Mouse (Mus musculus): ENCODE measurements around the gene Mef2d.

Mef2d gene

GRCm38 (mm10) chr3:88177106-88177505 is 34.9 kb downstream of the Mef2d start:
- ChIA-PET POLR2A (interaction anchor here (0.6 to 3.3 kb wide), 53 partner anchors 8 to 916 kb away, joined by 3 to 21 read pairs (median 4); partner anchors contain the start of genes Cct3 (in 2 of the 4), Mef2d (in 2 of the 4), Pmf1 (in 2 of the 4) and Tsacc (in 2 of the 4)), CTCF (interaction anchor here in 3 of 4 experiments (0.6 to 2.7 kb wide), 10 partner anchors 19 to 263 kb away, joined by 3 to 11 read pairs (median 5); partner anchors contain the start of genes Bcan (in 1 of the 3) and Iqgap3 (in 1 of the 3))

- ChIA-PET POLR2A (interaction anchor here (0.6 to 3.3 kb wide), 83 partner anchors 8 to 915 kb away, joined by 3 to 21 read pairs (median 4); partner anchors contain the start of genes Cct3 (in 3 of the 4), Tsacc (in 3 of the 4), Mef2d (in 2 of the 4) and Nes (in 2 of the 4)), CTCF (interaction anchor here in 3 of 4 experiments (0.5 to 2.7 kb wide), 24 partner anchors 13 to 519 kb away, joined by 3 to 11 read pairs (median 4); partner anchors contain the start of genes Iqgap3 (in 2 of the 3), Bcan (in 1 of the 3) and Mef2d (in 1 of the 3))
Measured at GRCm38 (mm10) chr3:88177562-88178345, 35.6 kb downstream of the Mef2d start.

- ChIA-PET CTCF (interaction anchor here in 3 of 4 experiments (0.6 to 2.7 kb wide), 18 partner anchors 12 to 519 kb away, joined by 3 to 11 read pairs (median 4); partner anchors contain the start of genes Iqgap3 (in 1 of the 3) and Mef2d (in 1 of the 3)), POLR2A (interaction anchor here (0.6 to 3.3 kb wide), 64 partner anchors 9 to 408 kb away, joined by 3 to 21 read pairs (median 5); partner anchors contain the start of genes Cct3 (in 3 of the 4), Tsacc (in 3 of the 4), Mef2d (in 2 of the 4) and Nes (in 2 of the 4))
Measured at GRCm38 (mm10) chr3:88178346-88178733, 36.2 kb downstream of the Mef2d start.

DNA sequence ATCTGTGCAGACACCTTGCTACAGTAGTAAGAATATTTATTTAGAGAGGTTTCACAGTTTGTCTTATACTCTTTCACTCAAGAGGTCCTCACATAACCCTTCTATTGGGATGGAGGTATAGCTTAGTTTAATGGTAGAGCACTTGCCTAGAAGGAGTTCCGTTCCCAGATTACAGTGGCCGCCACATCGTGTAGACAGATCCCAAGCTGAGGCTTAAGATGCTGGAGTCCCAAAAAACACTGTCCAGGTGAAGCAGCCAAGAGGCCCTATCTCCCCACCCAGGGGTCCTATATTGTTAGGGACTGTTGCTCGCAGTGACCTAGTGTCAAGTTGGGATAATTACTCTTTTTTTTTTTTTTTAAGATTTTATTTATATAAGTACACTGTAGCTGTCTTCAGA is 36.8 kb downstream of the Mef2d start:
- CTCF ChIA-PET = interaction anchor here in 2 of 4 experiments (0.6 to 1.7 kb wide), 6 partner anchors 12 to 106 kb away, joined by 3 to 4 read pairs (median 4); no protein-coding TSS in a partner anchor
- POLR2A ChIA-PET = interaction anchor here in 3 of 4 experiments (0.6 to 3.3 kb wide), 26 partner anchors 9 to 248 kb away, joined by 3 to 21 read pairs (median 5); partner anchors contain the start of genes Mef2d (in 2 of the 3), Cct3 (in 1 of the 3), Iqgap3 (in 1 of the 3) and Tsacc (in 1 of the 3)

DNA sequence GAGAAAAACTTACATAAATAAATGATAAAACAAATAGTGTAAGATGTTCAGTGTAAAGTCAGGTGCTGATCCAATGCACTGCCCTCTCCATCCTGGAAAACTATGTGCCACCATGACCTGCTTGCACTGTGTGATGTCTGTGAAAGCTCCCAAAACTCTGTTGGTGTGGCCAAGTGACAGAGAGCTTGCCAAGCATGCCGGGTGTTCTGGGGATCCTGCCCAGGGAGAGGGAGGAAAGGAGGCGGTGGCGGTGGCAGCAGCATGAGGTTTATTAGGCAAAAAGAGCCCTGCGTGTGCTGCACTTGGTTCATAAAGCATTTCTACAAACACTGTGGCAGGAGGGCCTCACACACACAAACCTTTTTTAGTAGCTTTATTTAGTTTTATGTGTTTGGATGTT is 39.2 kb downstream of the Mef2d start:
- CTCF ChIA-PET = interaction anchor here in 1 of 4 experiments (1.1 kb wide), 1 partner anchor 24 kb away, joined by 3 read pairs; no protein-coding TSS in a partner anchor
- POLR2A ChIA-PET = interaction anchor here in 1 of 4 experiments (1.1 kb wide), 1 partner anchor 45 kb away, joined by 5 read pairs; no protein-coding TSS in a partner anchor

DNA sequence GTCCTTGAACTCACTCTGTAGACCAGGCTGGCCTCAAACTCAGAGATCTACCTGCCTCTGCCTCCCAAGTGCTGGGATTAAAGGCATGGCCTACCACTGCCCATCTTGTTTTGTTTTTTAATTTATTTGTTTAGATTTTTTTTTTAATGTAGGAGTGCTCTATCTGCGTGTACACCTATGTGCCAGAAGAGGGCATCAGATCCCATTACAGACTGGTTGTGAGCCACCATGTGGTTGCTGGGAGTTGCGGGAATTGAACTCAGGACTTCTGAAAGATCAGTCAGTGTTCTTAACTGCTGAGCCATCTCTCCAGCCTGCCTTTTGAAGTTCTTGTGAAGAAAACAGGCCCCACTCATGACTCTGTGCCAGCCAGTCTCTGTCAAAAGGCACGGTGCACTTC is 44.3 kb downstream of the Mef2d start:
- ChIA-PET CTCF (interaction anchor here in 2 of 4 experiments (0.7 to 7.8 kb wide), 3 partner anchors 57 to 172 kb away, joined by 3 to 85 read pairs (median 3); no protein-coding TSS in a partner anchor), POLR2A (no interaction called here)

DNA sequence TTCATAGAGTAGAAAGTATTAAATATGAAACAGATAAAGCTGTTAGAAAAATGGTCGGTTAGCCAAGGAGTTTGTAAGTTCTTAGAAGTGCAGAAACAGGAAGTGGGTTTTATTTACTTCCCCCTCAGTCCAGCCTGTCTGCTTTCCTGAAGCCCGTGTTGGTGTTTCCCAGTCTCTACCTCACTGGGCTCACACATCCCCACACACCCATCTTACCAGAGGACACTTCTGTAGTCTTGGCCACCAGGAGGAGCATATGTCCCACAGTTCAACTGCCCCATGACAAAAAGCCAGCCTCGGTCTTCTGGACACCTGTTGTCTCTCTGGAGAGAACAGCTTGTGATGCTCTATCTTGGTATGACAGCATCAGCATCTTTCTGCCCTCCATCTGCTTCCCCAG is 49.0 kb downstream of the Mef2d start:
- CTCF ChIA-PET = interaction anchor here (0.6 to 7.8 kb wide), 17 partner anchors 13 to 285 kb away, joined by 3 to 85 read pairs (median 7); no protein-coding TSS in a partner anchor
- POLR2A ChIA-PET = interaction anchor here in 2 of 4 experiments (1.0 to 3.1 kb wide), 5 partner anchors 9 to 51 kb away, joined by 3 to 16 read pairs (median 4); no protein-coding TSS in a partner anchor

DNA sequence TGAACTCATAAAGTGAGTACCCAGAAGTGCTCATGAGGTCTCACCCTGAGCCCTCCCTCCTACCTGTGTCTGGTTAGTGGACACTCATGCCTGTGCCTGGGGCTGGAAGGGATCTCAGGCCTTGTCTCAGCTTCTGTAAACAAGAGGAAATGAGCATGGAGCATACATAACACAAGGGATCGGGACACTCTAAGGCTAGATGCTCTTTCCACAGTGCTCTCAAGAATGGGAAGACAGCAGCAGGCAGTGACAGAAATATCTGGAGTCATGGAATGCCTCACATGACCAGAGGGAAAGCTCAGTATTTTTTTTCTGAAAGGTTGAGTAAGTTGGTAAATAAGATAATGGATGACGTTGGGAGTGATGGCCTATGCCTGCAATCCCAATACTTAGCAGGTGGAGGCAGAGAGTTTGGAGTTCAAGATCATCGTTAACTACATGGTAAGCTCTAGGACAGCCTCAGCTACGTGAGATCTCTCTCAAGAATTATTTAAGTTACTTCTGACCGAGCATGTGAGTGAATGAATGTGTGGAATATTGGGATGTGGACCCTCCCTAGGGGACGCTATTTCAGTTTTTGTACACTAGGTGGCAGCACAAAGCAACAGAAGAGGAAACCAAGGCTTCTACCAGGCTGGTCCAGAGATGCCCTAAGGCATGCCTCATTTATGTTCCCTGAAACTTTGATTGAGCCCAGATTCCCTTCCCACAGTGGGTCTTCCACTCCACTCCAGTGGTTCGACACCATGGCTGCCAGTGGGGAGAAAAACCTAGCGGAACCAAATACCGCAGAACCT is 49.8 kb downstream of the Mef2d start:
- CTCF ChIA-PET = interaction anchor here (0.6 to 7.8 kb wide), 28 partner anchors 11 to 284 kb away, joined by 3 to 85 read pairs (median 5); partner anchors contain the start of gene Rhbg (in 1 of the 4)

DNA sequence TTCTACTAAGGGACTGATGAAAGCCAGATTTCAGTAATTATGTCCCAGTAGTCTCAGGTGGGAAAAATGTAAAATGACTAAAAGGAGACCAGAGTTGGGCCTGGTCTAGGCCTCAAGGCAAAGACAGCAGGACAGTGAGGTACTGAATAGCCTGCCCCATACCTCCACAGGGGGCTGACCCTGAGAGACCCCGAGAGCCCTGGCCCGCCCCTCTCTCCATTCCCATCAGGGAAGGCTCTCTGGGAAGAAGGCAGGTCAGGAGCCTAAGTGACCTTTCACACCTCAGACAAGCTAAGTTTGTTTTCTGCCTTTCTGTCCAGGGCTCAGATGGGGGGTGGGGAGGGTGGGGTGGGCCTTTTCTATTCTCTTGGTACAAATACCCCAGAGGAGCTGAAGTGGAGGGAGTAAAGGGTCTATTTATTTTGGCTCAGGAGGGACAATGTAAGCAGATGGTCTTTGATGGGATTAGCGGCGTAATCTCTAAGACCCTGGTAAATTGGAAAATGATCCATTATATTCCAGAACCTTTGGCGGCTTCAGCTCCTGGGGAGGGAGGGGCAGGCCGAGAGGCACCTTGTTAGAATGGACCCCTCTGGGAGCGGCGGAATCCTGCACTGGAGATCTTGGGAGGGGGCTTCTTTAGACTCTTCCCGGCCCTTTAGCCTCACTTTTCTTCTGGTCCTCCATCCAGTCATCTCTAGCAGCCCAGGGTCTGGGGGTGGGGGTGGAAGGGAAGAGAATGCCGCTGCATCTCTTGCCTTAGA is 55.8 kb downstream of the Mef2d start:
- ChIA-PET POLR2A (interaction anchor here in 3 of 4 experiments (0.6 to 2.3 kb wide), 10 partner anchors 10 to 237 kb away, joined by 3 to 6 read pairs (median 3); no protein-coding TSS in a partner anchor), CTCF (interaction anchor here in 2 of 4 experiments (0.6 to 1.0 kb wide), 3 partner anchors 9 to 228 kb away, joined by 3 to 9 read pairs (median 3); no protein-coding TSS in a partner anchor)

More for the DNA sequence above, 49.8 kb downstream of the Mef2d start:
- POLR2A ChIA-PET = interaction anchor here in 2 of 4 experiments (0.8 to 3.1 kb wide), 13 partner anchors 9 to 218 kb away, joined by 3 to 16 read pairs (median 4); no protein-coding TSS in a partner anchor

DNA sequence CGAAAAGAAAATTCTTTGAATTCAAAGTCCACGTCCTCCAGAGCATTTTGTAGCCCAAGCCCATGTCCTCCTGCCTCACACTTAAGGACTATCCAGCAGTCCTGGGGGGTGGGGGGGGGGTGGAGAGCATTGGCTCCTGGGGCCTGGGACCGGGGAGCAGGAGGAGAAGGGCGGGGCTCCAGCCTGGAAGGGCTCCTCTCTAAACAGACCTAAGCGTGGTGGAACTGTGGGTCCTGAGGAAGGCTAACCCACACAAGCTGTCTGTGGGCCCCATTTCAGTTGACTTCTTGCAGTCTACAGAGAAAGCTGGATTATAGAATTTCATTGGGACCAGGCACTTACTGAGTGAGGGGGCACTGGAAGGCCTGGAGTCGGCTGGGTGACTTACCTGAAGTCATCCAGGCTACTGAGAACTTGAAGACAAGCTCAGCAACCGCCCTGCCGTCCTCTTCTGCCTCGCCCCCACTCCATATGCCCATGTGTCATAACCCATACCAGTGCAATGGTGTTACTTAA is 56.4 kb downstream of the Mef2d start:
- CTCF ChIA-PET = interaction anchor here in 2 of 4 experiments (0.6 to 1.0 kb wide), 2 partner anchors 9 to 229 kb away, joined by 3 to 9 read pairs; no protein-coding TSS in a partner anchor
- POLR2A ChIA-PET = interaction anchor here in 2 of 4 experiments (0.8 to 2.3 kb wide), 7 partner anchors 9 to 238 kb away, joined by 3 to 7 read pairs (median 3); no protein-coding TSS in a partner anchor

GRCm38 (mm10) chr3:88199541-88200110 is 57.5 kb downstream of the Mef2d start:
- ChIA-PET POLR2A (interaction anchor here (0.5 to 1.6 kb wide), 23 partner anchors 9 to 1912 kb away, joined by 3 to 7 read pairs (median 3); partner anchors contain the start of genes Cct3 (in 1 of the 4) and Tsacc (in 1 of the 4)), CTCF (interaction anchor here (0.6 to 1.5 kb wide), 12 partner anchors 10 to 211 kb away, joined by 3 to 8 read pairs (median 4); no protein-coding TSS in a partner anchor)

DNA sequence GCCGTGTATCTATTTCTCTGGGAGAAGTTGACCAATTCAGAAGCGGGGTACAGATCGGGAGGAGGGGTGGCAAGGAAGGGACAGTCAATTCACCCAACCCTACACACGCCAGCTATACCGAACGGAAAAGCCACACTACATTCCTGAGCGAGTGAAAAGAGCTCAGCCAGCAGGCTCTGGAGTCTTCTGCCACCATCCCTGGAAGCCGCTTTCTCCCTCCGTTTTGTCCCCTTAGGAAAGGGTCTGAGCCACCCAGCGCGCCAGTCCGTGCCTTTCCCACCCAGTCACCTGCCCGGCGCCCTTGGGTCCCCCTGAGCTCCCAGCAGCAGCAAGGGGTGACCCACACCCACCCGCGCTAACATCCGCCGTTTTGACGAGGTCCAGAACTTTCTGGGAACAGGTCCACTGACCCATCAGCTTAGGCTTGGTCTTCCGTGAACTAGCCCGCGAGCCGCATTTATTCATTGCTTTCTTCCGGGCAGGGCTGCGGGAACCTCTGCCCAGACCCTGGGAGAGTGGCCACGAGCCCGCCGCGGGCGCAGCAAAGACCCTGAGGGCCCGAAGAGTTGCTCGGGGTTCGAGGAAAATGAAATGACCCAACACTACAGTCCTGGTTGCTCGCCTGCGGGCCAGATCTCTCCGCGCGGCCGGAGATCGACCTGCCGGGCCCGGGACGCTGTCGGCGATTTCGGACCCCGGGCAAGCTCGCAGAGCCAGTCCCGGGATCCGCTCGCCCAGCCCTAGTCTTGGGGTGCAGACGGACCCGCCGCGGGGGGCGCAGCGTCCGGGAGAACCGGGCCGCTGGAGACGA is 58.2 kb downstream of the Mef2d start:
- ChIA-PET POLR2A (interaction anchor here (0.5 to 1.6 kb wide), 25 partner anchors 9 to 1913 kb away, joined by 3 to 5 read pairs (median 3); partner anchors contain the start of genes Cct3 (in 1 of the 4) and Tsacc (in 1 of the 4)), CTCF (interaction anchor here (0.6 to 1.5 kb wide), 13 partner anchors 9 to 210 kb away, joined by 3 to 8 read pairs (median 4); no protein-coding TSS in a partner anchor)

DNA sequence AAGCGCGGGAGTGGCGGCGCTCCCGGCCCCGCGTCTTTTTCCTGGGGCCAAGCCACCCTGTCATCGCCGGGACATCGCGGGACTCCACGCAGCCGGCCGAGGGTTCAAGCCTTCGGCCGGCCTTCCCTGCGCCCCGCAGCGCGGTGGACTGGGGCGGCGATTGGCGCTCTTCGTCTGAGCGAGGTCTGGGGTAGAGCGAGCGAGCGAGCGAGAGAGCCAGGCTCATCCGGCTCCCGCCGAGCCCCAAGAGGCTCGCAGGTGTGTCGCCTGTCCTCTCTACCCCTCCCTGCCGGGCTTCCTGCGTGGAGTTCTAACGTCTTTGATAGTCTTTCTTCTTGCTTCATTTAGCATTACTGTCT is 58.8 kb downstream of the Mef2d start:
- ChIA-PET POLR2A (interaction anchor here in 2 of 4 experiments (0.9 to 1.6 kb wide), 9 partner anchors 9 to 227 kb away, joined by 3 to 5 read pairs (median 4); no protein-coding TSS in a partner anchor), CTCF (interaction anchor here in 2 of 4 experiments (1.0 to 1.5 kb wide), 4 partner anchors 8 to 43 kb away, joined by 4 to 7 read pairs (median 4); no protein-coding TSS in a partner anchor)

DNA sequence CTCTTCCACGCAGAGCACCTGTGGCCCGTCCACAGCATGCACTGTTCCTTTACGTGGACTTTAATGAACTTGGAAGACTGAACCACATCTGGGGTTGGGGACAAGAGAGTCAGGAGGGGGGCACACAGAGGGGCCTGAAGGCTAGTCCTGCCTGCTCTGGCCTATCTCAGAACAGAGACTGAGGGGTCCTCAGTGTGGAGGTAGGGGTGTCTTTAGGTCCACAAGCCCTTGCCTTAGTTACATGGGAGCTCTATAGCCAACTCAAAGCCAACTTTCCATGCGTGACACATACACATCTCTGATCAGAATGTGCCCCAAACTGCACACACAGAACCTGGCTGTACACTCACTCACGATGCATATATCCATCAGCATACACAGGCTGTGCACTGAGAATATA is 59.5 kb downstream of the Mef2d start:
- ChIA-PET CTCF (interaction anchor here in 1 of 4 experiments (1.4 to 1.6 kb wide), 2 partner anchors 34 to 191 kb away, joined by 3 to 6 read pairs; no protein-coding TSS in a partner anchor), POLR2A (interaction anchor here in 1 of 4 experiments (0.7 to 2.8 kb wide), 4 partner anchors 11 to 35 kb away, joined by 3 to 9 read pairs (median 4); no protein-coding TSS in a partner anchor)

DNA sequence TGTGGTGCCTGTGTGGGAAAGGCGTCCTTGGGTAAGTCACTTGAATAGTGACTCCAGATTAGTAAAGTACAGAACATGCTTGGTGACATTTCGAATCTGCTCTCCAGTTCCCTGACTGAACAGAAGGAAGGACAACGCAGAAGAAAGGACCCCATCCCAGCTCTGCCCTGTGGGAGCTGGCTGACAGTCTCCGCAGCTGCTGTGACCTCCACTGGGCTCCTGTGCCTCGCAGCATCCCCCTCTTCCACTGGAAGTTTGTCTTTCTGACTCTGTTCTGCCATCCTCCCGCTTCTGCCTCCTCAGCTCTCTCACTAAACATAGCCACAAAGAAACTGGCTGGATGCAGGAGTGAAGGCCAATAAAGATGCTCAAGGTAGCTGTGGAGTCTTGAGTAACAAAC is 60.8 kb downstream of the Mef2d start:
- POLR2A ChIA-PET = interaction anchor here in 2 of 4 experiments (0.9 to 2.8 kb wide), 7 partner anchors 11 to 43 kb away, joined by 3 to 9 read pairs (median 5); no protein-coding TSS in a partner anchor

More for the DNA sequence above, 60.8 kb downstream of the Mef2d start:
- CTCF ChIA-PET = interaction anchor here in 3 of 4 experiments (0.5 to 2.5 kb wide), 7 partner anchors 10 to 373 kb away, joined by 3 to 7 read pairs (median 3); partner anchors contain the start of gene Lamtor2 (in 1 of the 3)

Data from embryonic stem cell, embryonic (primary cell).